Mouse (Mus musculus) heart, embryonic 11.5 days (tissue): ENCODE measurements around the gene Naxd. TPM values are rescaled to one million over a fixed set of nuclear protein-coding genes. Genes with fewer than 3 reads are reported as not detected.

Source experiments
- ATAC-seq: fragments of 200-750 bp; cut with Nextera tagmentation; replicated peaks from 2 replicates; pipeline ENCODE4 v1.8.0; 2017; ENCODE audit warnings: moderate library complexity; ENCODE audit not compliant: insufficient number of reproducible peaks, low FRiP score, low TSS enrichment
- H3K27ac ChIP-seq: fragments of 300-500 bp; sonication (generic); 2 replicates; pipeline ENCODE4 v1.5.1; 2014; ENCODE audit warnings: mild to moderate bottlenecking, low read depth, low read length
- H3K27me3 ChIP-seq: fragments of 300-500 bp; sonication (generic); 2 replicates; pipeline ENCODE4 v1.6.1; 2014; ENCODE audit warnings: mild to moderate bottlenecking, low read length, mixed read lengths; ENCODE audit not compliant: control insufficient read depth, insufficient read depth
- H3K36me3 ChIP-seq: fragments of 300-500 bp; sonication (generic); 2 replicates; pipeline ENCODE4 v1.6.1; 2014; ENCODE audit warnings: mild to moderate bottlenecking, low read length, moderate library complexity, mixed read lengths; ENCODE audit not compliant: control insufficient read depth, insufficient read depth
- H3K4me1 ChIP-seq: fragments of 300-500 bp; sonication (generic); 2 replicates; pipeline ENCODE4 v1.6.1; 2014; ENCODE audit warnings: low read length; ENCODE audit not compliant: control insufficient read depth, insufficient read depth
- H3K4me2 ChIP-seq: fragments of 300-500 bp; sonication (generic); 2 replicates; pipeline ENCODE4 v1.6.1; 2014; ENCODE audit warnings: mild to moderate bottlenecking, moderate library complexity
- H3K4me3 ChIP-seq: fragments of 300-500 bp; sonication (generic); 2 replicates; pipeline ENCODE4 v1.5.1; 2014; ENCODE audit warnings: low read depth, low read length
- H3K9ac ChIP-seq: fragments of 300-500 bp; sonication (generic); 2 replicates; pipeline ENCODE4 v1.6.1; 2014; ENCODE audit warnings: mild to moderate bottlenecking, low read depth, low read length, moderate library complexity
- H3K9me3 ChIP-seq: fragments of 300-500 bp; sonication (generic); replicated peaks from 2 replicates; pipeline ENCODE4 v1.6.1; 2016; ENCODE audit warnings: low read length; ENCODE audit not compliant: control insufficient read depth
- WGBS: fragments of 180-500 bp; shearing (Covaris S2); extraction: QIAGEN DNeasy Blood & Tissue Kit; methylation state at CpG from one replicate; pipeline ENCODE4 v1.1.7; 2014; ENCODE audit not compliant: insufficient replicate concordance; 5-methylcytosine and 5-hydroxymethylcytosine counted together
- polyA plus RNA-seq: library from polyadenylated mRNA; unstranded; fragments of >200 nt; fragmentation: Nextera tagmentation; extraction: Ambion mirVana; gene quantifications from 2 replicates; pipeline ENCODE4 v1.2.1, GENCODE M21; 2014

Gene Naxd
- polyA plus RNA-seq, 1 experiment from 2014 or later = 75.8 TPM

DNA sequence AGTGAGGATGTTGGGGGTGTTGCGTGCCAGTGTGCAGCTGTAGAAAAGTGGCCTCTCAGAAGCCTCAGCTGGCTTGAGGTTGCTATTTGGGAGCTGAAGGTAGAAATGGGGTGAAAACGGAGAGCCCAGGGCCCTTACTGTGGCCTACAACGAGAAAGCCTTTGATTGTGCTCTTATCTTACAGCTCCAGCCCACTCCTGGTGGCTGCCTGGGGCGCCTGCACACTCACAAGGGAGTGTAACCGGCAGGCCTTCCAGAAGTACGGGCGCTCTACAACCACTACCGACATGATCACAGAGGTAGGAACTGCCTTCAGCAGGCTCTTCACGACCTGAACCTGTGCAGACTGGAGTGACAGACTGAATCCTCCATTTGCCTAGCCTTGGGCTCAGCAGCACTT lies 15.4 kb downstream of the Naxd start:
- WGBS = 72% methylated on average over 9 of the region's 9 CpGs
- Histone ChIP-seq H3K4me1 (peaks cover 3% of the 10 kb centered on the region; the same call in 1 of the 2 replicates), H3K4me3 (no peak overlapping the region), H3K4me2 (no peak overlapping the region), H3K36me3 (peaks cover 46% of the 10 kb centered on the region), H3K27me3 (no peaks in the 10 kb centered on the region), H3K9ac (no peak overlapping the region), H3K9me3 (no peaks in the 10 kb centered on the region), H3K27ac (no peak overlapping the region)
- no peak for ATAC-seq

DNA sequence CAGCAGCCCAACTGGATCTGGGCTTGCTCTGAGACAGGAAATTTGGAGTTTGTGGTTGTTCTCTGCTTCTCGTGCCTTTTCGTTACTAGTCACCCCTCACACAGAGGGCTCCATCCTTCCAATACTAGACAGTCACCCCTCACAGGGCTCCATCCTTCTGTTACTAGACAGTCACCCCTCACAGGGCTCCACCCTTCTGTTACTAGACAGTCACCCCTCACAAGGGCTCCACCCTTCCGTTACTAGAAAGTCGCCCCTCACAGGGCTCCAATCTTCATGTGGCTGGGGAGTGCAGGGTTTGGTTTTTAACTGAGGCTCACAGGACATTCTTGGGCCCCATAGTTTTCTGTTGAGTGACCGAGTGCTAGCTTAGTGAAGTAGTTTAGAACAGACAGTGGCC lies 15.9 kb downstream of the Naxd start:
- no peaks in the 10 kb centered on the region for H3K9me3 ChIP-seq
- ATAC-seq = no peak
- peaks cover 46% of the 10 kb centered on the region for H3K36me3 ChIP-seq
- H3K27ac ChIP-seq = no peak overlapping the region
- H3K4me3 ChIP-seq = no peak overlapping the region
- H3K4me1 ChIP-seq = peaks cover 3% of the 10 kb centered on the region; the same call in 1 of the 2 replicates
- H3K4me2 ChIP-seq = no peak overlapping the region
- no peaks in the 10 kb centered on the region for H3K27me3 ChIP-seq
- H3K9ac ChIP-seq = no peak overlapping the region
- WGBS = 85% methylated on average over 5 of the region's 5 CpGs

GRCm38 (mm10) chr8:11516292-11516691 lies 19.0 kb downstream of the Naxd start:
- Histone ChIP-seq H3K27me3 (no peaks in the 10 kb centered on the region), H3K27ac (no peak overlapping the region), H3K4me1 (peaks cover 3% of the 10 kb centered on the region; the same call in 1 of the 2 replicates), H3K4me2 (no peak overlapping the region), H3K36me3 (peaks cover 25% of the 10 kb centered on the region), H3K9me3 (no peaks in the 10 kb centered on the region), H3K9ac (no peak overlapping the region), H3K4me3 (no peak overlapping the region)
- no peak for ATAC-seq
- WGBS = 92% methylated on average over 9 of the region's 9 CpGs

- H3K4me1 ChIP-seq = peaks cover 2% of the 10 kb centered on the region; the same call in 1 of the 2 replicates
- H3K36me3 ChIP-seq = peaks cover 13% of the 10 kb centered on the region
- H3K4me2 ChIP-seq = no peak overlapping the region
- 0 out of 2 replicates have a peak overlapping the region, but pooled peaks have one; percentile 22 for H3K9ac ChIP-seq
- H3K4me3 ChIP-seq = no peak overlapping the region
- no peak overlapping the region for H3K27ac ChIP-seq
- no peak for ATAC-seq
- no peaks in the 10 kb centered on the region for H3K9me3 ChIP-seq
- H3K27me3 ChIP-seq = no peaks in the 10 kb centered on the region
- 80% methylated on average over 16 of the region's 16 CpGs for WGBS
Observed at GRCm38 (mm10) chr8:11517366-11518055, 20.2 kb downstream of the Naxd start.

- Histone ChIP-seq H3K9me3 (no peaks in the 10 kb centered on the region), H3K27ac (no peak overlapping the region), H3K4me3 (no peak overlapping the region), H3K4me2 (no peak overlapping the region), H3K4me1 (no peaks in the 10 kb centered on the region), H3K9ac (no peak overlapping the region), H3K27me3 (no peaks in the 10 kb centered on the region), H3K36me3 (peaks cover 9% of the 10 kb centered on the region)
- 87% methylated on average over 6 of the region's 6 CpGs for WGBS
- no peak for ATAC-seq
Observed at GRCm38 (mm10) chr8:11518056-11518396, 20.7 kb downstream of the Naxd start.

DNA sequence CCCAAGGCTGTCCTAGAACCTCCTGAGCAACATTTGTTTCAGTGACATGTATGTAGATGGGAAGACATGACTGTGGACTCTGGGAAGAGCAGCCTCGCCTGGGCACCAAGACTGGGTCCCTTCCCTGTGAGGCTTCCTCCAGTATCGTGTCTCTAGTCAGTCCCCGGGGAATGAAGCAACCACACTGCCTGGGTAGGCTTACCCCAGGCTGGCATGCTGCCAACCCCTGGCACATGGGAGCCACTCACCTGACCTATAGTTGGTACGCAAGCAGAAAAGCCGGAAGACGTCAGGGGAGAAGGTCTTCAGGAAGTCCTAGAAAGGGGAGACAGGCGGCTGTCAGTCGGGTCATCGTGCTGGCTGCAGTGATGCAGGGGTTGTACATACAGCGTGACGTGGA lies 21.4 kb downstream of the Naxd start:
- H3K9me3 ChIP-seq = no peaks in the 10 kb centered on the region
- no peak overlapping the region for H3K4me2 ChIP-seq
- WGBS = 90% methylated on average over 11 of the region's 11 CpGs
- H3K36me3 ChIP-seq = peaks cover 5% of the 10 kb centered on the region; the same call in 1 of the 2 replicates
- no peak overlapping the region for H3K4me3 ChIP-seq
- no peak overlapping the region for H3K27ac ChIP-seq
- no peak for ATAC-seq
- no peak overlapping the region for H3K9ac ChIP-seq
- no peaks in the 10 kb centered on the region for H3K4me1 ChIP-seq
- H3K27me3 ChIP-seq = no peaks in the 10 kb centered on the region

GRCm38 (mm10) chr8:11523331-11523730 lies 26.0 kb downstream of the Naxd start:
- H3K27me3 ChIP-seq = no peaks in the 10 kb centered on the region

GRCm38 (mm10) chr8:11530155-11530770 lies 33.0 kb downstream of the Naxd start:
- no peaks in the 10 kb centered on the region for H3K9me3 ChIP-seq
- no peak overlapping the region for H3K4me3 ChIP-seq
- no peak overlapping the region for H3K4me2 ChIP-seq
- H3K4me1 ChIP-seq = no peaks in the 10 kb centered on the region
- no peak for ATAC-seq
- WGBS = 79% methylated on average over 18 of the region's 18 CpGs
- H3K27ac ChIP-seq = no peak overlapping the region
- peaks cover 3% of the 10 kb centered on the region; the same call in 1 of the 2 replicates for H3K36me3 ChIP-seq
- no peaks in the 10 kb centered on the region for H3K27me3 ChIP-seq
- no peak overlapping the region for H3K9ac ChIP-seq

More at GRCm38 (mm10) chr8:11523331-11523730, 26.0 kb downstream of the Naxd start:
- H3K4me2 ChIP-seq = no peak overlapping the region
- no peak overlapping the region for H3K4me3 ChIP-seq
- H3K36me3 ChIP-seq = no peaks in the 10 kb centered on the region
- no peaks in the 10 kb centered on the region for H3K4me1 ChIP-seq
- H3K9me3 ChIP-seq = no peaks in the 10 kb centered on the region
- ATAC-seq = no peak
- 79% methylated on average over 3 of the region's 3 CpGs for WGBS
- H3K27ac ChIP-seq = no peak overlapping the region
- no peak overlapping the region for H3K9ac ChIP-seq

DNA sequence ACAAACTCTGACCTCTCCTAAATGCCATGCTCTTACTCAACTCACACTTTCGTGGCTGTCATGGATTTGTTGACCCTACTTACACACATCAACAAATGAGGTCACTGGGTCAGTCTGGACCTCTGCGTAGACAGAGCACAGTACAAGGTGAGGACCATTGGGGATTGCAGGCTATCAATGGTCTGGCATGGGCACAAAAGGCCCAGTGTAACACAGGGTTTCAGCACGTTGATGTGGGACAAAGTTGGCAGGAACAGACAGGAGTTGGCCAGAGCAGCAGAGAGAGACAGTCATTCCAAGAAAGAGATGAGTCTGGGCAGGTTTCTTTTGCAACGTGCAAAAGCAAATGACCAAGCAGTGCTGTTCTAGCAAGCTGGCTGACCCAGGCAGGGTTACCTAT lies 33.5 kb downstream of the Naxd start:
- H3K36me3 ChIP-seq = peaks cover 3% of the 10 kb centered on the region; the same call in 1 of the 2 replicates
- 63% methylated on average over 4 of the region's 4 CpGs for WGBS

More for the DNA sequence above, 33.5 kb downstream of the Naxd start:
- Histone ChIP-seq H3K27me3 (no peaks in the 10 kb centered on the region), H3K4me1 (no peaks in the 10 kb centered on the region), H3K4me3 (no peak overlapping the region), H3K27ac (no peak overlapping the region), H3K4me2 (no peak overlapping the region), H3K9ac (no peak overlapping the region), H3K9me3 (no peaks in the 10 kb centered on the region)
- ATAC-seq = no peak
